Mouse (Mus musculus) cerebellum, postnatal 14 days (tissue): ENCODE measurements around the gene 1700001O22Rik.

Source experiments
- DNase-seq, 2 experiments: peaks; one replicate each; pipeline ENCODE4 v3.0.0; 2021; ENCODE audit warnings: mixed read lengths in 2 of 2

Gene 1700001O22Rik

DNA sequence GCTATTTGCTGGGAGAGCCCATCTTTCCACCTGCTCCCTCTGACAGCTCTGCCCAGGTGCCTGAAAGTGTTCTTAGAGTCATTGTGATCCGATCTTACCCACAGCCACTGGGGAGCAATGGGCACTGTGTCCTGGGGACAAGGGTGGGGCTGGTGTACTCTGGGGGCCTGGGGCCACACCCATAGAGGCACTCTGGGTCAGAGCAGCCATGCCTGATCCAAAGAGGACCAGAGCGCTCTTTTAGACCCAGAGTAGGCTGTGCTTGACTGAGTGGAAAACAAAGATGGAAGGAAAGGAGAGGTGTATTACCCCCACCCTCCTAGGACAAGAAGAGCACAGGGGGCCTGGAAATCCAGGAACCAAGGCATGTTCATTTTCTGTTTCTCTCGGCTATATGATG lies at the start of gene 1700001O22Rik:
1700001O22Rik (minus strand) TSS at position 58 of the 400 bp plus-strand sequence.
- no peak for DNase-seq

DNA sequence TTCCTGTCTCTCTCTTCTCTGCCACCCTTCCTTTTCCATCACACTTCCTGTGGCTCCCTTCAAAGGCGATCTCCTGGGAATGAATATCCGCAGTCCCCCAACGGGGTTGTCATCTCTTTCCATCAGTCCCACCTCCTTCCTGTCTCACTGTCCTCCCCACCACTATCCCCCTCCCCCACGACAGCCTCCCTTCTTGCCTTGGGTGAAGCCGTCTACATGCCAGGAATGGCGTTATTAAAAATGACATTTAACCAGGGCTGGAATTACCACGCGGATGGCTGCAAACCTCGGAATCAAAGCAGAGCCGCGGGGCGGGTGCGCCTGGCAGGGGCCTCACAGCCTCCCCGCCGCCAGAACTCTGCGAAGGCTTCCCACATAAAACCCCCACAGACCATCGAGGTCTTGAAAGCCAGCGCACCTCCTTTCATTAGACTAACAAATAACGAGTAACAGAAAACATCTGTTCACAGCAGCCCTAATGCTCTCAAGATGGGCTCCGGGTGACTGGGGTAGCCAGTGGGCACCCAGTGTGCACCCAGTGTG lies 49.4 kb upstream of the 1700001O22Rik start:
- DNase-seq, result no peak

DNA sequence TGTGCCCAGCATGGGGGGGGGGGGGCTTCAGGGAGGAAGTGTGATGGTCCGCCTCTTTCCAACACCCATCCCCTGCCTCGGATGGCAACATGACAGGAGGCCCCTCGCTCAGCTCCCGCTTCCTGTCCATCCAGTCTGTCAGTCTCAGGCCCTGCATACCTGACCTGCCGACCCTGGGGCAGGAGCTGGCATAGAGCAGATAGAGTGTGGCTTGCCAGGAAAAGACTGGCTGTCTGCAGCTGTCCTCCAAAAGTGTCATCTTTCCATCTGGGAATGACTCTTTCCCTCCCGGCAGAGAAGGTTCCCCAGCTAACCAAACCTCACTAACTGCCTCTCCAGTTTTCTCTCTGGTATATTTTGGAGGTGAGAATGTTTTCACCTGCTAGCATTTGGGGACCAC lies 47.1 kb upstream of the 1700001O22Rik start:
- no peak for DNase-seq

DNA sequence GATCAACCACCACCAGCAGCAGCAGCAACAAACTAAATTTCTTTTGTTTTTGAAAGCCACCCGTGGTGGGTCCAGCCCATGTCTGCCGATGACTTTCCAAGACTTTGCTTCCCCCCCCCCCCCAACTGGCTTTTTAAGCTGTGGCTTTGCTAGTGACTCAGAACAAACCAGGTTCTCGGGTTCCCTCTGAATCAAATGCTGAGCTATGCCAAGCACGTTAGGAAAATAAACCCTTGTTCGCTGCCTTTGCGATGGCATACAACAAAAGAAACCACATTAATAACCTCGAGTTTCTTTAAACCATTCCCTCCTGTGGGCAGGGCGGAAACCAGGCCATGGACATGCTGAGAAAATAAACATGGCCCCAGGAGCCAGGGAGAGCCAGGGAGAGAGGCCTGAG lies 44.7 kb upstream of the 1700001O22Rik start:
- no peak for DNase-seq

DNA sequence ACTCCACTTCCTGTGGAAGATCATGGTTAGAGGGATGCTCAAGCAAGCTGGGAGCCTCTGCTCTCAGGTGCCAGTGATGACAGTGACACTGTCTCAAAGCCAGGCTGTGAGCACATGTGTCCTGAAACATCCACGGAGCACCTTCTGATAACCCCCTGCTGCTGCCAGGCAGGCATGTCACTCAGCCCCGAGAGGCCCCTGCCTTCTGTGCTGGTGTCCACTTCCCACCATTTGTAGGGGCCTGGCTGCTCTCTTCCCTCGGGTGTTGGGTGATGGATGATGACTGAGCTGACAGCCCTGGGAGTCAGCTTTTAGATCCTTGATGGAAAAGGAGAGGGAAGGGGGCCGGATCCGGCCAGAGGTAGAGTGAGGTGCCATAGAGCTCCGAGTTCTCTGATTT lies 43.3 kb upstream of the 1700001O22Rik start:
- DNase-seq, result no peak

DNA sequence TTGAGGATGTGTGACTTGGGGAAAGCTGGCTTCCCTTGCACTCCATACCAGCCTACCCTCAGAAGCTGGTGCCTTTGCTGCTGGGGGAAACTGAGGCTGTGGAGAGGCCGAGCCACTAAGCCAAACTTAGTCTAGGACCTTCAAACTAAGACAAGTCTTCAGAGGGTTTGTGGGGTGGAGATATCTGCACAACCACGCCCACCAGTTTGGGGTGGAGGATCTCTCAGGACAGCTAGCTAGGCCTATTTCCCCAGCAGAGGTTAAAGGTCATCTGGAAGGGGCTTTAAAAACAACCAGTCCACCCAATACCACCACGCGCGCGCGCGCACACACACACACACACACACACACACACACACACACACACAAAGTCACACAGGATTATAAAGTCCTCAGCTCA lies 42.8 kb upstream of the 1700001O22Rik start:
- DNase-seq, result no peak

DNA sequence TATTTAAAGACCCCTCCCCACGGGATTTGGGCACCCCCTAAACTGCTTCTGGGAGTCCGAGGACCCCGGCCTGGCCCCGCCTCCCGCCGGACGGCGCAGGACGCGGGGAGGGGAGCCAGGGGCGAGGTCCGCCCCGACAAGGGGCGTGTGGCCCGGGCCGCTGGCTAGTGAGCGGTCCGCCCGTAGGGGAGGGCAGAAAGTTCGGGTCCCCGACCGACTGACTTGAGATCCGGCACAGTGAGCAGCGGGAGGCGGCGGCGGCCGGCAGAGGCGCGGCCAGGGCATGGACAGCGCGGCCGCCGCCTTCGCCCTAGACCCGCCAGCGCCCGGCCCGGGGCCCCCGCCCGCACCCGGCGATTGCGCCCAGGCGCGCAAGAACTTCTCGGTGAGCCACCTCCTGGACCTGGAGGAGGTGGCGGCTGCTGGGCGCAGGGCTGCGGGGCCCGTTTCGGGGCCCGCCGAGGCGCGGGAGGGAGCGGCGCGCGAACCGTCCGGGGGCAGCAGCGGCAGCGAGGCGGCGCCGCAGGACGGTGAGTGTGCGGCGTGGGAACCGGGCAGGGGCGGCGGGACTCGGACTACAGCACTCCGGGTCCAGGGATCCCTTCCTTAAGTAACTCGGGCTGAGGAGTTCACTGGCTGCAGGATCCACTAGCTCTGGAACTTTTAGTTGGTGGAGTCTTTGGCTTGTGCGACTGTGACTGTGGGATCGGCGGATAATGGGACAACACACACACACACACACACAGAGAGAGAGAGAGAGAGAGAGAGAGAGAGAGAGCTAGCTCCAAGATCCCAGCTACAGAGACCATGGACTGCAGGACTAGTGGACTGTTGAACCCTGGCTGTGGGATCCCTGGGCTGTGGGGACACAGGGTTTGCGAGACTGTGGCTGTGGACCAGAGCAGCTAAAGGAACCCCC lies 42.0 kb upstream of the 1700001O22Rik start:
- DNase-seq, result no peak

DNA sequence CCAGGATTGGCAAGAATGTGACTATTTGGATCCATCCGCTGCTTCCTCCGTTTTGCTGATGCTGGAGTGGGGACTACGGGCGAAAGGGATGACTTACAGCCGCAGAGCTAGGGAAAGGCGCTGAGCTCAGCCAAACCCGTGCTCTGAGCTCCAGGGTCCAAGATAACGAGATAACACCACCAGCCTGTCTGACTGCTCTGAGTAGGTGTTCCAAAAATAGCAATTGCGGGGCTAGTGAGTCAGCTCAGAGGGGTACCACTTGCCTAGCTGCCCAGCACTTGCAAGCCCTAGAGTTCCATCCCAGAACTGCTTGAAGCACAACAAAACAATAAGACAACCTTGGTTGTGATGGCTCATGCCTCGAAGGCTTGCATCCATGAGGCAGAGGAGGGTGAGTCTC lies 39.2 kb upstream of the 1700001O22Rik start:
- DNase-seq, result no peak

DNA sequence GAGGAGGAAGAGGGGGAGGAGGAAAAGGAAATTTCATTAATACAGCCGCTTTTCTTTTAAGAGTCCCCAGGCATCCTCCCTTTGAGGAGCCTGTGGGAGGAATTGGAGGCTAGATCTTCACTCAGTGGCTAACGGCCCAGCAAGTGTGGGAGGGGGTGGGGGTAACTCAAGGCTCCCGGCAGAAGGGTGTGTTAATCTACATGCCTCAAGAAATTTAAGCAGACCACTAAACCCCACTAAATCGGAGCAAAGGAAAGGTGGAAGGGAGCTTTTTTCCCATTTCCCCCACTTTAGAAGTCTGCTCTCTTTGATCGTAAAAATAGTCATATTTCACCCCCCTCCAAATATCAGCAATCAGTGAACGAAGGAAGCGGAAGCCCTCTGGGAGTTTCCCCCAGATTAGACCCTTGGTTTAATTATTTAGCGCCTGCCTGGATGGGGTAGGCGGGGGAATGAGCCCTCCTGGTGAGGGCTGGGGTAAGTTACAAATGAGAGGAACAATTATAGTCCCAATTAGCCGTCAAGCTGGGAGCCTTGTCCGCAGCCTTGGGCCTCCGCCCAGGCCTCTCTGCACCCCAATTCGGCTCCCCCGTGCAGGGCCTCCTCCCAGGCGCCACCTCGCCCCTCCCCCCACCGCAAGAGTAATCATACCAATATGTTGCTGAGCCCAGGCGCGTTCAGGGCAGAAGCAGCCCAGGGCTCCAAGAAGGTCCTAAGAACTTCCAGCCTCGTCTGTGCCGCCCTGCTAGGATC lies 33.0 kb upstream of the 1700001O22Rik start:
- DNase-seq, result no peak

DNA sequence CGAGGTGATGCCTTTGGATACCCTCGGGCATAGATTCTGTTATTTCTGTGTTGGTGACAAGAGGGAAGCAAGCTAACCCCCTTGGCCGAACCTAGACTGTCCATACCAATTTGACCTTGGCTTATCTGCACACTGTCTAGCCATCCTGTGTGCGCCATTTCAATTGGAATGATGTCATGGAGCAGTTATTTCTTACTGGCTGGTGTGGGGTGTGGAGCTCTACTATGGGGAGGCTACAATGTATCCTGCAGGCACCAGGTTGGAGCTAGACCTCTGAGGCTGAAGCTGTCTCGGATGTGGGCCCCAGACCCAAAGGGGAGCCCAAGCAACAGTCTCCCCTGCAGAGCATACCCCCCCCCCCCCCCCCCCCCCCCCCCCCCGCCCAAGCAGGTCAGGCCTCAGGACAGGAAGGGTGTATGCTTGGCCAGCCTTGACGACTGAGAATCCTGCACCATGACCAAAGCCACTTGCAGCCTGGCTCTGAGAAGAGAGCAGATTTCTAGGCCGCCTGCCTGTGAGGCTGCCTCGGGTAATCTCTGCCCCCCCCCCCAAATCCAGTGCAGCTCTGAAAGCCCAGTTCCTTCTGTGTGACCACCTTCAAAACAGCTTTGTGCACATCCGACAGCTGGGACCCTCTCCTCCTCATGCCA lies 31.0 kb upstream of the 1700001O22Rik start, which contains the start of gene Prrx2:
Prrx2 (plus strand) TSS at position 600 of the 650 bp plus-strand sequence.
- no peak for DNase-seq

DNA sequence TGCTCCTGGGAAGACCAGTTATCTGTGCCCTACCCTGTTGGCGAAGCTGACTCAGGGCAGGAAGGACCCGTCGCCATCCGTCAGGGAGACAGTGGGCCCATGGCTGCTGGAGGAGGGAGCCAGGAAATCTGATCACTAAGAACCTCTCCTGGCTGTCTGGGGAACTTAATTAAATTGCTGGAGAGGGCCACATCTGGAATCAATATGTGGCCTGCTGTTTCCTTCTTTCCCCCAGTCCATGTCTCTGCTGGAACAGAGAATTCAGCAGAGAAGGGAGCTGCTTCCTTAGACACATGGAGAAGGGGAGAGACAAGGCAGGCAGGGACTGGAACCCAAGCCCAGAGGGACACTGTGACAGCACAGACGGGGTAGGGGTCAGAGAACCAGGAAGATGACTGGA lies 30.2 kb upstream of the 1700001O22Rik start:
- DNase-seq, result no peak

DNA sequence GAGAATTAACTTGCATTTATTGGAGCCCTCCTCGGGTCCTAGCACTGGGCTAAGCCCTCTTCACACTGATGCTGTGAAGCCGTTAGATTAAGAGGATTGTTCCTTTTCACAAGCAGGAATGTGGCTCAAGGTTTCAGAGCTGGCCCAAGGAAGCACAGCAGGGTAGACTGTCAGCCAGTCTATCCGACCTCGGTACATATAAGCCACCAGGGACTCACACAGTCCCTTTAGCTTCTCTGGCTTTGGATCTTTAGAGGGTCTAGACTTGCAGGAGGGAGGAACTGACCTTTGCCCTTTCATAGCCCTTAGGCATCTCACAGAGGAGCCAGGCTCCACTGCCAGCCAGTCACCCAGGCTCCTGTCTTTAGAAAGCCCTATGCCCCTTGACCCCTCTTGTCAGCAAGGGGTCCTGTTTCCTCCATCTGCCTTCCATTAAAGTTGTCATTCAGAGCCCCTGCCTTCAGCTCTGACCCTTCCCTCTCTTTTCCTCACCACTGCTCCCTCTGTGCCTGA lies 26.9 kb upstream of the 1700001O22Rik start, which contains the start of gene Asb6:
Asb6 (minus strand) TSS at position 51 of the 513 bp plus-strand sequence.
- no peak for DNase-seq

DNA sequence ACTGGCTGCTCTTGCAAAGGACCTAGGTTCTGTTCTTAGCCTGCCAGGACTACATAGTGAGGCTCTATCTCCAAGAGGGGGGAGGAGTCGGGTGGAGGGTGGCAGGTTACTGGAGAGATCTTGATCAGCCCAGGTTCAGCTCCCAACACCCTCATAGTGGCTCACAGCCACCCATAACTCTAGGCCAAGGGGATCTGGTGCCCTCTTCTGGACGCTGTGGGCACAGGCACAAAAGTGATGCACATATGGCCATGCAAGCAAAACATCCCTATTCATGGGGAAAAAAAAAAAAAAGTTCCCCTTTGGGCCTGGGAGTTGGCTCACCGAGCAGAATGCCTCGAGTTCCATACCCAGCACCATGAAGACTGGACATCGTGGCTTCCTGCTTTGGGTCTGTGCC lies 25.9 kb upstream of the 1700001O22Rik start:
- peak in 1 of 2 experiments; percentile 53 for DNase-seq

DNA sequence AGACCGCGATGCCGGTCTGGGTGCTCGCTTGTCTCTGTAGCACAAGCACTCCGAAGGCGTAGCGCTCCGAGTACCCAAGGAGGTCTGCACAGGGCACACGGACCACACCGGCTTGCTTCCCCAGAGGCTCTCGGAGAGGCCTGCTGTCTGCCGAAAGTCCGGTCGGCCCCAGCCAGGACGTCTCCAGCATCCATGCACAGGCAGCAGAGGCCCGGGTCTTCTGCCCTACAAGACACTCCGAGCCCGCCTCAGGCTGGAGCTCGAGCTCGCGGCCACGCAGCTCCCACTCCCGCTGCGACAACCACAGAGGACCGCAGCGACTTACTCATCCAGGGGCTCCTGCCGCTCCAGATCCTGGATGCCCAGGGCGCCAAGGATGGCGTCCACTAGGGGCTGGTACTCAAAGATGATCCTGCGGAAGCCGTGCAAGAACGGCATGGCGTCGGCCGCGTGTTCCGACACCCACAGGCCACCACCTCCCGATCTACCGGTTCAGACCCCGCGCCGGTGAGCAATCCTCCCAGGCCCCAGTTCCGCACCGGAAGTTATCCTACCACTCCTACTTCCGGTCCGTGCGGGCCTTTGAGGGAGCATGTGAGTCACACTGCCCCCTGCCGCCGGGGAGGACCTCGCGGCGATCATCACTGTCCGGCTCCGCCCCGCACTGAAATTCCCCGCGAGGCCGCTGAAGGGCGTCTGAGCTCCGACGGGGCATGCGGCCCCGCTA lies 24.5 kb upstream of the 1700001O22Rik start:
- peak; percentile 98 to 99 for DNase-seq

DNA sequence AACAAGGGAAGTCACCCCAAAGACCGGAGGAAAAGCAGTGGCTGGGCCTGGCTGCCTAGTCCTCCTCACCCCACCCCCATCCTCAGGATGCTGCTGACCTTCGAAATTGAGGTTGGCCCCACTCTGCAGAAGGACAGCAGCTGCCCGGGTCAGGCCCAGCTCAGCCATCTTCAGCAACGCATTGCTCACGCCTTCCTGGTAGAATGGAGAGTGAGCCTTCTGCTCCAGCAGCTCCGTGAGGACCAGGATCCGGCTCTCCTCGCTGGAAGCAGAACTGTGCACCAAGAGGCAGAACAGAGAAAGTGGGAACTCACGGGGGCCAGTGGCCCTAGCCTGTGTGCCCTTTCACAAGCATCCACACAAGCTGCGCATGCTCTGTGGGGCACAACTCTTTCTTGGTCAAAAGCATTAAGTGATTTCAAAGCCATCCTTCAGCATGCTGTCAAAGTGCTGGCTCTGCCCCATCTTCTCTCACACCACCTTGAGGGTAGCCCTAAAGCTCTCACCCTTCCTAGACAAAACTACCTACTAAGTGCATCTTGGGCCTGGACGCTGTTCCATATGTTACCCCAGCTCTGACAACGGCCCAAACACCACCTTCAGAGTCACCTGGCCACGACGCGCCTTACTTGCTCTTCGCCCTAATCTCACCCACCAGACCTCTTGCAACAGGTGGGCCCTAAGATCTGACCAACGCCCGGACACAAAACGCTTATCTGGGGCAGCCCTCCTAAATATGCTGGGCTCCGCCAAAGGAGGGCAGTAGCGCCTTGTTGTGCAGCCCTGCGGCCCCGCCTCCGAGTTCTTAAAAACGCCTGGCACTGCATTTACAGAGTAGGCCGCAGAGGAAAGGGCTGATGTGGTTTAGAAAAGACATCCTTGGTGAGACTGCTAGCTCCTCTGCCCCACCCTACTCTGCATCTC lies 23.6 kb upstream of the 1700001O22Rik start:
- DNase-seq, result peak; percentile 42 to 60

DNA sequence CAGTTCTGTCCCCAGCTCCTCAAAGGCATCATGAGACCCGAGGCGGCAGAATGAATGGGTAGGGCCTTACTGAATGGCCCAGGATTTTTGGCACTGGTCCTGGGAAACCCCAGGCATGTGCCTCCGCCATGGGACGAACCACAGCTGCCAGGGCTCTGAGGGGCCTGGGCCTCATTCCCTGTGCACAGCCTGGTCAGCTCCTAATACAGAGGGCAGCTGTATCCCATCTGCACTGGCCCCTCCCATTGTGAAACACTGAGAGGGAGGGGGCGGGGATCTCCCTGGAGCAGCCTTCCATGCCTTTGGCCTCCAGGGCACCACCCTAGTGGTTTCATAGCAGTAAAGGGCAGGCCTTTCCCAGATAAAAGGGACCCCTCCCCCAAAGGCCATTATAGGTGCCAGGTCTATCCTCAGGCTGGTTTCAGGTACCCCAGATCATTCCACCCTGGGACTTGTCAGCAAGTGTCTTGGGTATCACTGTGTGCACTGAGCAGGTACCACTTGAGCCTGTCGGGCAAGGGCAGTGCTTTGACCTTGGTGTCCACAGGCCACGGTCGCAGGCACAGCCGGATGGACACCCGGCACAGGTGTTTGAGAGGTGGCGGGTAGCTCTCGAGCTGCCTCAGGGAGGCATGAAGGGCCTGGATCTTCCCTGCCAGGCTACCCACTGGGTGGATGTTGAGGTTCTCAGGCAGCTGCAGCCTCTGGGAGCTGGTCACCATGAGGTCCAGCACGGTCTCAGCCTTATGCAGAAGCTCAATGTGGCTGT lies 20.1 kb upstream of the 1700001O22Rik start:
- DNase-seq, result peak in 1 of 2 experiments; percentile 54

DNA sequence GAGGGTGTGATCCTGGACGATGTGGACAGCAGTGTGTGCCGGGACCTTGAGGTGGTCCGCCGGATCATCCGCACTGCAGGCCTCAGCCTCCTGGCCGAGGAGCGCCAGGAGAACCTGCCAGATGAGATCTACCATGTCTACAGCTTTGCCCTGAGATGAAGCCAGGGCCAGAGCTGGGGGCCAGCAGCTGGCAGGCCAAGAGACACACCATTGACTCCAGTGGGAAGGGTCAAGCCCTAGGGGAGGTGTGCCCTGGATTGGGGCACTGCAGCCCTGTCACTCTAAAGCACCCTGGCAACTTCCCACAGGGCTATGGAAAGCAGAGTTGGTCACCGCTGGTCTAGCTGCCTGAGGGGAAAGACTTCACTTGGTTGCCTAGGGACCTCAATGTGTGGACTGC lies 19.0 kb upstream of the 1700001O22Rik start:
- DNase-seq, result no peak

DNA sequence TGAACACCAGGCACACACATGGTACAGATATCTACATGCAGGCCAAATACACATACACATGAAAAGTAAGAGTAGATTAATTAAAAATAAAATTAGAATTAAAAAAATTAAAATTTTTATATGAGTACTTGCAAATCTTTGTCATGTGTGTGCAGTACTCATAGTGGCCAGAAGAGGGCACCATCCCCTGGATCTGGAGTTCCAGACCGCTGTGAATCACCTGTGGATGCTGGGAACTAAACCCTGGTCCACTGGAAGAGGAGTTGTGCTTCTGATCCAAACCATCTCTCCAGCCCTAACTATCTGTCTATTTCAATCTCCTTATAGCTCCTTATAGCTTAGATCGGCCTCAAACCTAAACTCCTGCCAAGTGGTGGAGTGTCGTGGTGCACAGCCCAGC lies 17.6 kb upstream of the 1700001O22Rik start:
- DNase-seq, result peak in 1 of 2 experiments; percentile 41

DNA sequence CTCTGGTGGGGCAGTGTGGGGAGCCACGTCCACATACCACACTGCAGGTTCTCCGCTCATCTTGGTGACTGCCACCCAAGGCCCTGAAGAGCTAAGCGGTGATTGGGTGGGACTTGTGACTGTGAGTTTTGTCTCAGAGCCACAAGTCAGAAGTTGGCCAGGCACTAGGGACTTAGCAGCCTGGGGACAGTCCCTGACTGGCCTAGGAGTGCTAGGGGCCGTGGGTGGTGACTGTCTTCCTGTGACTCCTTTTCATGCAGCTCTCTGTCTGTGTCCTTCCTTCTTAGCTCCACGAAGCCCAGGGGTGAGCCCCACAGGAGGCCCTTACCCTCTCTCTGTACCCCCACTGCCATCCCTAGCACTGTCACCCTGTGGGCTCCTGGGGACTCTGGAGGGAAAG lies 16.4 kb upstream of the 1700001O22Rik start:
- DNase-seq, result no peak

DNA sequence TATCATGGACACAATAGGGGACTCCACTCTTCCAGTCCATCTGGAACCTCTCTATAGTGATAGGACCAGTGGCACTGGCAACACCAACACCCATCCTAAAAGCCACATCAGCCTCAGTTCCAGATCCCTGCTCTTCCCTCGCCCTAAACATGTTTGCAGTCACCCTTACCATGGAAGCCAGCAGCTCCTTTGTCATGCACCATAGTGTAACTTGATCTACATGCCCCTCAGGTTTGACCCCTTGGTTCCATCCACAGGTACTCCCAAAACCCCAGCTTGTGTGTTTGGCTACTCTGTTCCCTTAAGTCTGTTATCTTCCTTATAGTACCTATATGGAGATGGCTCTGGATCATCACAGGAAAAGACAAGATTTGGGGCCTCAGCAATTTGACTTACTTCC lies 12.9 kb upstream of the 1700001O22Rik start:
- no peak for DNase-seq
